ENCODE assay signal across 9 mouse cellular contexts in genomic region chr6:100327050-100327449, GRCm38 (mm10). TPM values are rescaled to one million over a fixed set of nuclear protein-coding genes. Genes with fewer than 3 reads are reported as not detected.
DNase-seq lines count a peak whose midpoint lies in the region; ATAC-seq lines count a peak whose summit lies in the region.
"Had no signal": no experiment of that assay in that cellular context is flagged by ENCODE, and none has a peak within 500 bp of the region (broad histone marks: within the 10 kb centered on the region; RNA-seq: fewer than 3 reads in every experiment).

No protein-coding gene starts in this region.

- DNase-seq in Muller cell, postnatal 12 days (ENCODE audit: inconsistent ontology term) = peak; percentile 91
- peak; percentile 89 for DNase-seq in brain, adult 2 months (ENCODE audit: low read depth, low spot score)
- DNase-seq in gastrocnemius, postnatal 36 days = peak; percentile 66 to 82
- DNase-seq in layer of hippocampus, adult 11-12 months (ENCODE audit: low spot score) = peak; percentile 74
- DNase-seq in lung, postnatal 14 days = peak; percentile 83
- DNase-seq in urinary bladder, postnatal 36 days (ENCODE audit: low spot score in 2 of 2) = peak; percentile 81 to 87
- no peak for DNase-seq in embryo, embryonic 10.5 days (ENCODE audit: low spot score)
- DNase-seq: liver, embryonic 13.5 days had no signal

- intact Hi-C loops in gastrocnemius, postnatal 36 days (cut with DNase I) = loop anchor here (2.0 kb wide), 1 partner anchor 40 kb away; the partner anchor contains the start of gene Rybp

- ATAC-seq in erythroid progenitor cell, adult 5-6 weeks (replicated peaks; ENCODE audit: low FRiP score, poor library complexity, severe bottlenecking) = no peak

RNA-seq across cellular contexts. Expression of gene Rybp, which starts 39.8 kb away (rescaled TPM):
- 1 to 10 TPM; 4.3 to 5.0 TPM for total RNA-seq in gastrocnemius, postnatal 36 days (2021)
- total RNA-seq in erythroid progenitor cell, adult 5-6 weeks (2015; ENCODE audit: low replicate concordance) = 12.2 and 18.4 TPM in 2 replicates
- total RNA-seq in erythroid progenitor cell, adult 5-6 weeks (2017; ENCODE audit: low replicate concordance) = 7.1 and 11.7 TPM in 2 replicates
